Mouse (Mus musculus): ENCODE data around the gene Gprc6a.

GRCm38 (mm10) chr10:51613421-51613820 is 17.8 kb downstream of the Gprc6a start:
- TF ChIP-seq CTCF (IDR thresholded peaks at IDR 0.05; ENCODE audit: low read depth, low read length) (no peak), POLR2A (IDR thresholded peaks at IDR 0.05; ENCODE audit: borderline replicate concordance, low read depth, low read length) (no peak)

All from bone marrow macrophage, adult 2 months (primary cell).